Mouse (Mus musculus) stomach, embryonic 14.5 days (tissue): Measurements from ENCODE around the gene Hipk1. TPM values are rescaled to one million over a fixed set of nuclear protein-coding genes. Genes with fewer than 3 reads are reported as not detected.
"Not testable (repeated sequence)": the region's sequence is repeated elsewhere in the genome, so short reads cannot be mapped to it uniquely, and the experiment has no call there.

Experiments used
- ATAC-seq: fragments of 200-750 bp; cut with Nextera tagmentation; 2 replicates; pipeline ENCODE4 v1.8.0; 2017; ENCODE audit warnings: low read depth, moderate TSS enrichment; ENCODE audit not compliant: insufficient number of reproducible peaks, insufficient read depth, low FRiP score
- H3K27ac ChIP-seq: fragments of 300-500 bp; sonication (generic); 2 replicates; pipeline ENCODE4 v1.5.1; 2014; ENCODE audit warnings: mild to moderate bottlenecking, low read length, moderate library complexity, mixed read lengths
- H3K27me3 ChIP-seq: fragments of 300-500 bp; sonication (generic); 2 replicates; pipeline ENCODE4 v1.6.1; 2014; ENCODE audit warnings: low read length, control low read depth, mixed read lengths; ENCODE audit not compliant: control insufficient read depth, insufficient read depth
- H3K36me3 ChIP-seq: fragments of 300-500 bp; sonication (generic); 2 replicates; pipeline ENCODE4 v1.6.1; 2014; ENCODE audit warnings: mild to moderate bottlenecking, control low read depth, low read length, moderate library complexity, mixed read lengths; ENCODE audit not compliant: control insufficient read depth, insufficient read depth
- H3K4me1 ChIP-seq: fragments of 300-500 bp; sonication (generic); 2 replicates; pipeline ENCODE4 v1.6.1; 2014; ENCODE audit warnings: low read length, control low read depth, mixed read lengths; ENCODE audit not compliant: control insufficient read depth, insufficient read depth
- H3K4me2 ChIP-seq: fragments of 300-500 bp; sonication (generic); replicated peaks from 2 replicates; pipeline ENCODE4 v1.6.1; 2014; ENCODE audit warnings: low read depth, low read length, control low read depth
- H3K4me3 ChIP-seq: fragments of 300-500 bp; sonication (generic); 2 replicates; pipeline ENCODE4 v1.5.1; 2014; ENCODE audit warnings: low read depth, low read length, control low read depth
- H3K9ac ChIP-seq: fragments of 300-500 bp; sonication (generic); replicated peaks from 2 replicates; pipeline ENCODE4 v1.6.1; 2014; ENCODE audit warnings: low read depth, mild to moderate bottlenecking, control low read depth, low read length, moderate library complexity, mixed read lengths
- H3K9me3 ChIP-seq: fragments of 300-500 bp; sonication (generic); 2 replicates; pipeline ENCODE4 v1.6.1; 2016; ENCODE audit warnings: low read depth, low read length, control low read depth; ENCODE audit not compliant: control insufficient read depth
- WGBS: fragments of 180-500 bp; shearing (Covaris S2); extraction: QIAGEN DNeasy Blood & Tissue Kit; methylation state at CpG from one replicate; pipeline ENCODE4 v1.1.7; 2014; 5-methylcytosine and 5-hydroxymethylcytosine counted together
- polyA plus RNA-seq: library from polyadenylated mRNA; unstranded; fragments of >200 nt; fragmentation: Nextera tagmentation; extraction: Ambion mirVana; gene quantifications from 2 replicates; pipeline ENCODE4 v1.2.1, GENCODE M21; 2014

The Hipk1 gene
- 18.1 and 18.8 TPM in 2 replicates for polyA plus RNA-seq

- Histone ChIP-seq H3K36me3 (no peaks in the 10 kb centered on the region), H3K9me3 (no peaks in the 10 kb centered on the region)
- WGBS = 9% methylated on average over 49 of the region's 49 CpGs
Measured at GRCm38 (mm10) chr3:103791230-103792110, at the start of gene Hipk1. Gene Hipk1 (minus strand): TSS chr3:103791563.

GRCm38 (mm10) chr3:103840946-103841345 lies 49.6 kb upstream of the Hipk1 start:
- H3K4me1 ChIP-seq, H3K4me3 ChIP-seq, ATAC-seq, H3K36me3 ChIP-seq, H3K9me3 ChIP-seq, H3K27ac ChIP-seq, H3K27me3 ChIP-seq, H3K4me2 ChIP-seq, H3K9ac ChIP-seq: not testable (repeated sequence)
- WGBS = 87% methylated on average over 7 of the region's 7 CpGs

More at GRCm38 (mm10) chr3:103791230-103792110, at the start of gene Hipk1:
- peak; percentile 95 for ATAC-seq
- Histone ChIP-seq H3K4me2 (peak within 1 kb of the TSS; percentile 88), H3K27ac (peak within 1 kb of the TSS; percentile 82), H3K27me3 (no peaks in the 10 kb centered on the region), H3K4me1 (peaks cover 13% of the 10 kb centered on the region; the same call in 1 of the 2 replicates), H3K4me3 (peak within 1 kb of the TSS; percentile 94), H3K9ac (peak within 1 kb of the TSS; percentile 98)

GRCm38 (mm10) chr3:103840195-103840594 lies 48.8 kb upstream of the Hipk1 start:
- ATAC-seq, H3K9ac ChIP-seq, H3K4me3 ChIP-seq, H3K9me3 ChIP-seq, H3K27ac ChIP-seq, H3K27me3 ChIP-seq, H3K4me2 ChIP-seq, H3K36me3 ChIP-seq, H3K4me1 ChIP-seq: not testable (repeated sequence)
- 88% methylated on average over 3 of the region's 3 CpGs for WGBS

GRCm38 (mm10) chr3:103839711-103840110 lies 48.3 kb upstream of the Hipk1 start:
- no peak for ATAC-seq
- H3K27ac ChIP-seq = no peak overlapping the region
- no peaks in the 10 kb centered on the region for H3K27me3 ChIP-seq
- H3K9ac ChIP-seq = no peak overlapping the region
- no peaks in the 10 kb centered on the region for H3K9me3 ChIP-seq
- H3K36me3 ChIP-seq = no peaks in the 10 kb centered on the region
- 86% methylated on average over 6 of the region's 6 CpGs for WGBS
- no peak overlapping the region for H3K4me3 ChIP-seq
- H3K4me1 ChIP-seq = no peaks in the 10 kb centered on the region
- H3K4me2 ChIP-seq = no peak overlapping the region

GRCm38 (mm10) chr3:103836453-103836852 lies 45.1 kb upstream of the Hipk1 start:
- Histone ChIP-seq H3K4me1 (no peaks in the 10 kb centered on the region), H3K9ac (no peak overlapping the region), H3K27ac (no peak overlapping the region), H3K4me2 (no peak overlapping the region), H3K4me3 (no peak overlapping the region), H3K9me3 (no peaks in the 10 kb centered on the region), H3K36me3 (no peaks in the 10 kb centered on the region), H3K27me3 (no peaks in the 10 kb centered on the region)
- 95% methylated on average over 5 of the region's 5 CpGs for WGBS
- no peak for ATAC-seq

GRCm38 (mm10) chr3:103835951-103836310 lies 44.6 kb upstream of the Hipk1 start:
- ATAC-seq = no peak
- WGBS = 75% methylated on average over 10 of the region's 10 CpGs
- no peak overlapping the region for H3K9ac ChIP-seq
- no peaks in the 10 kb centered on the region for H3K4me1 ChIP-seq
- no peak overlapping the region for H3K4me3 ChIP-seq
- no peak overlapping the region for H3K4me2 ChIP-seq
- no peak overlapping the region for H3K27ac ChIP-seq
- H3K9me3 ChIP-seq = no peaks in the 10 kb centered on the region
- H3K27me3 ChIP-seq = no peaks in the 10 kb centered on the region
- no peaks in the 10 kb centered on the region for H3K36me3 ChIP-seq

GRCm38 (mm10) chr3:103835272-103835950 lies 44.0 kb upstream of the Hipk1 start:
- H3K4me2 ChIP-seq = no peak overlapping the region

GRCm38 (mm10) chr3:103834001-103834400 lies 42.6 kb upstream of the Hipk1 start:
- WGBS = 89% methylated on average over 2 of the region's 2 CpGs
- no peak for ATAC-seq
- Histone ChIP-seq H3K36me3 (no peaks in the 10 kb centered on the region), H3K27me3 (no peaks in the 10 kb centered on the region), H3K4me3 (no peak overlapping the region), H3K9ac (no peak overlapping the region), H3K4me2 (no peak overlapping the region), H3K4me1 (no peaks in the 10 kb centered on the region), H3K27ac (no peak overlapping the region), H3K9me3 (no peaks in the 10 kb centered on the region)

More at GRCm38 (mm10) chr3:103835272-103835950, 44.0 kb upstream of the Hipk1 start:
- no peak overlapping the region for H3K4me3 ChIP-seq
- ATAC-seq = no peak
- H3K27ac ChIP-seq = no peak overlapping the region
- WGBS = 76% methylated on average over 6 of the region's 6 CpGs
- no peaks in the 10 kb centered on the region for H3K36me3 ChIP-seq
- no peaks in the 10 kb centered on the region for H3K27me3 ChIP-seq
- H3K9ac ChIP-seq = no peak overlapping the region
- H3K4me1 ChIP-seq = no peaks in the 10 kb centered on the region
- no peaks in the 10 kb centered on the region for H3K9me3 ChIP-seq
